Mouse (Mus musculus) midbrain, embryonic 16.5 days (tissue): ENCODE measurements around the gene Ezh1. TPM values are rescaled to one million over a fixed set of nuclear protein-coding genes. Genes with fewer than 3 reads are reported as not detected.

Experiments used
- ATAC-seq: fragments of 200-750 bp; cut with Nextera tagmentation; 2 replicates; pipeline ENCODE4 v1.8.0; 2017; ENCODE audit warnings: moderate TSS enrichment
- H3K27ac ChIP-seq: fragments of 300-500 bp; sonication (generic); 2 replicates; pipeline ENCODE4 v1.5.1; 2014; ENCODE audit warnings: mild to moderate bottlenecking, low read length, mixed read lengths
- H3K27me3 ChIP-seq: fragments of 300-500 bp; sonication (generic); 2 replicates; pipeline ENCODE4 v1.6.1; 2014; ENCODE audit warnings: low read depth, low read length, mixed read lengths; ENCODE audit not compliant: control insufficient read depth, insufficient read depth
- H3K36me3 ChIP-seq: fragments of 300-500 bp; sonication (generic); 2 replicates; pipeline ENCODE4 v1.6.1; 2014; ENCODE audit warnings: mild to moderate bottlenecking, low read length, moderate library complexity, mixed read lengths; ENCODE audit not compliant: control insufficient read depth, insufficient read depth
- H3K4me1 ChIP-seq: fragments of 300-500 bp; sonication (generic); 2 replicates; pipeline ENCODE4 v1.6.1; 2014; ENCODE audit warnings: mild to moderate bottlenecking, low read length, mixed read lengths; ENCODE audit not compliant: control insufficient read depth, insufficient read depth
- H3K4me2 ChIP-seq: fragments of 300-500 bp; sonication (generic); 2 replicates; pipeline ENCODE4 v1.6.1; 2014; ENCODE audit warnings: mild to moderate bottlenecking, low read length, mixed read lengths
- H3K4me3 ChIP-seq: fragments of 300-500 bp; sonication (generic); 2 replicates; pipeline ENCODE4 v1.5.1; 2014; ENCODE audit warnings: low read depth, mild to moderate bottlenecking, low read length, moderate library complexity, mixed read lengths
- H3K9ac ChIP-seq: fragments of 300-500 bp; sonication (generic); 2 replicates; pipeline ENCODE4 v1.6.1; 2014; ENCODE audit warnings: low read depth, low read length, mixed read lengths
- H3K9me3 ChIP-seq: fragments of 300-500 bp; sonication (generic); replicated peaks from 2 replicates; pipeline ENCODE4 v1.6.1; 2014; ENCODE audit warnings: mild to moderate bottlenecking, low read length, mixed read lengths; ENCODE audit not compliant: control insufficient read depth, poor library complexity, severe bottlenecking
- WGBS: fragments of 180-500 bp; shearing (Covaris S2); extraction: QIAGEN DNeasy Blood & Tissue Kit; methylation state at CpG from one replicate; pipeline ENCODE4 v1.1.7; 2014; 5-methylcytosine and 5-hydroxymethylcytosine counted together
- polyA plus RNA-seq: library from polyadenylated mRNA; unstranded; fragments of >200 nt; fragmentation: Nextera tagmentation; extraction: Ambion mirVana; gene quantifications from 2 replicates; pipeline ENCODE4 v1.2.1, GENCODE M21; 2015

The Ezh1 gene
- polyA plus RNA-seq, 1 experiment from 2014 or later, result 34.4 TPM

- 79% methylated on average over 2 of the region's 2 CpGs for WGBS
- H3K4me1 ChIP-seq, result peaks cover 19% of the 10 kb centered on the region
- no peak overlapping the region for H3K9ac ChIP-seq
- ATAC-seq, result no peak
- H3K27ac ChIP-seq, result no peak overlapping the region
- H3K27me3 ChIP-seq, result peaks cover 16% of the 10 kb centered on the region
- no peaks in the 10 kb centered on the region for H3K36me3 ChIP-seq
- H3K9me3 ChIP-seq, result no peaks in the 10 kb centered on the region
- no peak overlapping the region for H3K4me3 ChIP-seq
- H3K4me2 ChIP-seq, result no peak overlapping the region
Measured at GRCm38 (mm10) chr11:101251031-101251430, 24.8 kb upstream of the Ezh1 start.

GRCm38 (mm10) chr11:101248258-101248994, 22.2 kb upstream of the Ezh1 start:
- H3K4me2 ChIP-seq, result no peak overlapping the region
- no peaks in the 10 kb centered on the region for H3K36me3 ChIP-seq
- peaks cover 22% of the 10 kb centered on the region for H3K27me3 ChIP-seq
- no peak for ATAC-seq
- H3K27ac ChIP-seq, result no peak overlapping the region
- WGBS, result 38% methylated on average over 14 of the region's 14 CpGs
- no peak overlapping the region for H3K9ac ChIP-seq
- peaks cover 14% of the 10 kb centered on the region for H3K4me1 ChIP-seq
- H3K4me3 ChIP-seq, result no peak overlapping the region
- H3K9me3 ChIP-seq, result no peaks in the 10 kb centered on the region

GRCm38 (mm10) chr11:101247521-101248030, 21.3 kb upstream of the Ezh1 start:
- H3K9me3 ChIP-seq, result no peaks in the 10 kb centered on the region
- H3K4me2 ChIP-seq, result peak overlapping the region; percentile 94; the same call in 1 of the 2 replicates
- peak overlapping the region; percentile 75; the same call in 1 of the 2 replicates for H3K4me3 ChIP-seq
- H3K9ac ChIP-seq, result 0 out of 2 replicates have a peak overlapping the region, but pooled peaks have one; percentile 14
- no peak overlapping the region for H3K27ac ChIP-seq
- H3K27me3 ChIP-seq, result peaks cover 26% of the 10 kb centered on the region
- peaks cover 7% of the 10 kb centered on the region for H3K4me1 ChIP-seq
- no peaks in the 10 kb centered on the region for H3K36me3 ChIP-seq
- WGBS, result 84% methylated on average over 6 of the region's 6 CpGs
- no peak for ATAC-seq

- no peak for ATAC-seq
- Histone ChIP-seq H3K9me3 (no peaks in the 10 kb centered on the region), H3K4me1 (peaks cover 4% of the 10 kb centered on the region), H3K4me2 (peak overlapping the region; percentile 94), H3K4me3 (peak overlapping the region; percentile 75), H3K27ac (peak overlapping the region; percentile 42; the same call in 1 of the 2 replicates), H3K9ac (peak overlapping the region; percentile 89), H3K36me3 (no peaks in the 10 kb centered on the region), H3K27me3 (peaks cover 26% of the 10 kb centered on the region)
- 2% methylated on average over 7 of the region's 7 CpGs for WGBS
Measured at GRCm38 (mm10) chr11:101246702-101247012, 20.4 kb upstream of the Ezh1 start.

- H3K4me2 ChIP-seq, result peak within 1 kb of the TSS; percentile 94
- peak within 1 kb of the TSS; percentile 75 for H3K4me3 ChIP-seq
- peak within 1 kb of the TSS; percentile 89 for H3K9ac ChIP-seq
- peak within 1 kb of the TSS; percentile 42; the same call in 1 of the 2 replicates for H3K27ac ChIP-seq
- ATAC-seq, result peak; percentile 76
- H3K4me1 ChIP-seq, result peaks cover 4% of the 10 kb centered on the region
- no peaks in the 10 kb centered on the region for H3K9me3 ChIP-seq
- no peaks in the 10 kb centered on the region for H3K36me3 ChIP-seq
- under 1% methylated on average over 54 of the region's 63 CpGs for WGBS
- H3K27me3 ChIP-seq, result peaks cover 24% of the 10 kb centered on the region
Measured at GRCm38 (mm10) chr11:101245855-101246701, 19.8 kb upstream of the Ezh1 start, which contains the start of gene Ramp2. Gene Ramp2 (plus strand): TSS chr11:101246028.

- Histone ChIP-seq H3K9me3 (no peaks in the 10 kb centered on the region), H3K4me1 (peaks cover 4% of the 10 kb centered on the region), H3K36me3 (no peaks in the 10 kb centered on the region), H3K9ac (no peak overlapping the region), H3K4me2 (no peak overlapping the region), H3K27ac (no peak overlapping the region), H3K27me3 (peaks cover 24% of the 10 kb centered on the region), H3K4me3 (no peak overlapping the region)
- no peak for ATAC-seq
- 48% methylated on average over 4 of the region's 4 CpGs for WGBS
Measured at GRCm38 (mm10) chr11:101245071-101245470, 18.8 kb upstream of the Ezh1 start.

- Histone ChIP-seq H3K4me2 (no peak overlapping the region), H3K27ac (no peak overlapping the region)
Measured at GRCm38 (mm10) chr11:101238071-101238647, 11.9 kb upstream of the Ezh1 start.

GRCm38 (mm10) chr11:101236782-101237181, 10.5 kb upstream of the Ezh1 start:
- ATAC-seq, result no peak
- no peaks in the 10 kb centered on the region; the same call in 1 of the 2 replicates for H3K27me3 ChIP-seq
- 94% methylated on average over 5 of the region's 5 CpGs for WGBS
- H3K27ac ChIP-seq, result no peak overlapping the region
- H3K9me3 ChIP-seq, result no peaks in the 10 kb centered on the region
- no peak overlapping the region for H3K4me3 ChIP-seq
- no peaks in the 10 kb centered on the region for H3K4me1 ChIP-seq
- H3K4me2 ChIP-seq, result no peak overlapping the region
- no peak overlapping the region for H3K9ac ChIP-seq
- H3K36me3 ChIP-seq, result no peaks in the 10 kb centered on the region

More at GRCm38 (mm10) chr11:101238071-101238647, 11.9 kb upstream of the Ezh1 start:
- 53% methylated on average over 5 of the region's 5 CpGs for WGBS
- H3K9me3 ChIP-seq, result no peaks in the 10 kb centered on the region
- no peaks in the 10 kb centered on the region for H3K4me1 ChIP-seq
- H3K9ac ChIP-seq, result no peak overlapping the region
- no peak overlapping the region for H3K4me3 ChIP-seq
- no peaks in the 10 kb centered on the region for H3K36me3 ChIP-seq
- ATAC-seq, result no peak
- H3K27me3 ChIP-seq, result 0 out of 2 replicates have a peak, but pooled peaks cover 4% of the 10 kb centered on the region
